Mouse (Mus musculus): Measurements from ENCODE around the gene Rps6kb2.

Gene Rps6kb2

DNA sequence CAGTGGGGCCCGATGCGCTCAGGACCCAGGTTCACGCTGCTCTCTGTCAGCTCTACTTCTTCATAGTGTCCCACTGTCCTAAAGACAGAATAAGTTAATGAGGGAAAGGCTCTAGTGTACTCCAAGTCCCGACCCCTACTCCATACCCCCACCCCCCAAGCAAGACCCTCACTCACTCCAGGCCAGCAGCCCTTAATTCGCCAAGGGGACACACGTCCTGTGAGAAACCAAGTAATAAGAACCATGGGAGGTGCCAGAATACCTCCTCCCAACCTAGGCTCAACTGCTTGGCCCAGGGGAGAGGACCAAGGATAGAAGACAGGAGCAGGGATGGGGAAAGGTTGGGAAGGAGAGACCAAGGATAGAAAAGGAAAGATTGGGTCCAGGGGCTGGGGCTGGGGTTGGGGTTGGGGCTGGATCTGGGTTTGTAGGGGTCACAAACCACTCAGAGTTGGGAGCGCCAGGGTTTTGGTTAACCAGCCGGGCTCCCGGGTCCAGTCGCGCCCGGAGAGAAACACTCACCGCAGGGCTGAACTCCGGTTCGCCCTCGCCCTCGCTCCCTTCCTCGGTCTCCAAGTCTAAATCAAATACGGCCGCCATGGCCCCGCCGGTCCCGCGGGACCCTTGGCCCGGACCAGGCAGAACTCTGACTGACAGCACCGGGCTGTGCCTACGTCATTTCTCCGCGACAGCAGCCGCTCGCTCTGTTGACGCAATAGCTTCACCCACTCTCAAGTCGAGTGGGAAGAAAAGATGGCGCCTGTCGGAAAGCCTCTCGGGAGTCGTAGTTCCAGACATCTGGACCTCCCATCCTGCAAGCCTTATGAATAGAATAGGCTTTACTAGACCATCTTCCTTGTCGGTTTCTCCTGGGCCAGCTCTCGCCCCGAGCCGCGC is at the start of gene Rps6kb2:
Rps6kb2 (minus strand) TSS at position 709 of the 897 bp plus-strand sequence.
- DNase-seq (ENCODE audit: low read depth): peak; percentile 95

DNA sequence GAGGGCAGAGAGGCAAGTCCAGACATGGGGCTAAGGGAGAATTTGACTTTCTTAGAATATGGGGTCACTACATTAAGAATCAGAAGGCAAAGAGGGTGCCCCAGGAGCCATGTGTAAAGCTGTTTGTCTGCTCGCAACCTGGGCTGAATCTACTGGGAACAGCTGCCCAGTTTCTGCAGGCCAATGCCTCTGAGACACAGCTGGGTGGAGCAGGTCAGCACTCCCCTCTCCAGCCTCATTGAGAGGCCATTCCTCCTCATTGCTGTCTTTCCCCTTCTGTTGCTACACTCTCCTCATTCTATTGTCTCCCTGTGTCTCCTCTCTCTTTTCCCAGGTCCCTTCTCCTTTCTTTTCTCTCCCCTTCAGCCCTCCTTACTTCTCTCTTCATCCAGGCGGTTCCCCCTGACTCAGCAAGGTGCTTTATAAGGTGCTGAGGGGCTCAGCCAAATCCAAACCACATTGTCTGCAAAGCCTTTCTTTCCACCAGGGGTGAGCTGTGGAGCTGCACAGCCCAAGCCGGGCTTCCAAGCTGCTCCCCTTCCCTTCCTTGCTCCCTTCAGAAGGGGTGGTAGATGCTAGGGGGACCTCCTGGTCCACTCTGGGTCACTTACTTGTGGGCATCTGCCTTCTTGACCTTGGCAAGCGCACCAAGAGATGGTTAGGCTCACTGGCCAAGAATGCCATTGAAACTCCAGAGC is 48.9 kb upstream of the Rps6kb2 start:
- DNase-seq (ENCODE audit: low read depth): no peak

DNA sequence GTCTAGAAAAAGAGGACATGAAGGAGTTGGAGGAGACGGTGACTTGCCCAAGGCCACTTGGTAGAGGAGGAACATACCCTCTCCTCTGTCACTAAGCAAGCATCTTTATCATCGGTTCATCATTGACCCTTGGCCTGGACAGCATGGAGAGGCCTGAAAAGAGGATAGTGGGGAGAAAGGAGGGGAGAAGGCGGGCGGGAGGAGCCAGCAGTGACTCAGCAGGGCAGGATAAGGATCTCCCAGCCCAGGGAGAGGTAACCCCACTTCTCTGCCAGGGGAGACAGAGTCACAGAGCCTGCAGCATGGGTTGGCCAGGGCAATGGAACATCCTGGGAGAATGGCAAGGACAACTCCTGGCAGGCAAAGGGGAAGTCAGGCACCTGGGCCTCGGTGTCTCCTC is 45.4 kb upstream of the Rps6kb2 start:
- no peak for DNase-seq (ENCODE audit: low read depth)

DNA sequence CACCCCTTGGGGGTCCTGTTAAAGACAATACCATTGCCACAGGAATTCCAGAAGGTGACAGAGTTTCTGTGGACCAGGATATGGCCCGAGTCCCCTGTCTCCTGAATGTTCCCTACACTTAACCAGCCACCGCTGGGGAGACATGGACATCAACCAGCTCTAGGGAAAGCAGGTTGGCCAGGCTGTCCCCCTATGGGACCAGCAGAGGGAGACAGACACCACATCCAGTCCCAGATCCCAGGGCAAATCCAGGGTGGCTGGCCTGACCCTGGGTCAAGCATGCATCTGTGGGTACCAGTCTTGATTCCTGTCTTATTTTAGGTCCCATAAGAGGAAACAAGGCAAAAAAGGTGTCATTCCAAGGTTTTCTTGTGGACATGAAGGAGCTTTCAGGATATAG is 43.8 kb upstream of the Rps6kb2 start:
- DNase-seq (ENCODE audit: low read depth): peak; percentile 79

DNA sequence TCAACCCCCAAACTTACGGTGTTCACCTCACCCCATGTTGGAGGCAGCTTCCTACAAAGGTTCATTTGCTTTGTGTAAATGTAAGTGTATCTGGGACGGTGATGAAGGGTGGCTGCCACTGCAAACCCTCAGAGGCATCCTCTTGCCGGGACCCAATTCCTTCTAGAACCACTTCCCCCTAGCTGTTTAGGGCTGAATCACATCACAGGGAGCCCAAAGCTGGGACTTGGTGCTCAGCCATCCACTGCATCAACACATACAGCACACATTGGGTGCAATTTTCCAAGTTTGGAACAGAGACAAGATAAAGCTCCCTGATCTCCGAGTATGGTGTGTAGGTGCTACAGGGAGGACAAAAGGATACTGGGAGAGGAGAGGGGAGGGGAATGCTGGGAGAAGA is 41.7 kb upstream of the Rps6kb2 start:
- DNase-seq (ENCODE audit: low read depth): peak; percentile 63

DNA sequence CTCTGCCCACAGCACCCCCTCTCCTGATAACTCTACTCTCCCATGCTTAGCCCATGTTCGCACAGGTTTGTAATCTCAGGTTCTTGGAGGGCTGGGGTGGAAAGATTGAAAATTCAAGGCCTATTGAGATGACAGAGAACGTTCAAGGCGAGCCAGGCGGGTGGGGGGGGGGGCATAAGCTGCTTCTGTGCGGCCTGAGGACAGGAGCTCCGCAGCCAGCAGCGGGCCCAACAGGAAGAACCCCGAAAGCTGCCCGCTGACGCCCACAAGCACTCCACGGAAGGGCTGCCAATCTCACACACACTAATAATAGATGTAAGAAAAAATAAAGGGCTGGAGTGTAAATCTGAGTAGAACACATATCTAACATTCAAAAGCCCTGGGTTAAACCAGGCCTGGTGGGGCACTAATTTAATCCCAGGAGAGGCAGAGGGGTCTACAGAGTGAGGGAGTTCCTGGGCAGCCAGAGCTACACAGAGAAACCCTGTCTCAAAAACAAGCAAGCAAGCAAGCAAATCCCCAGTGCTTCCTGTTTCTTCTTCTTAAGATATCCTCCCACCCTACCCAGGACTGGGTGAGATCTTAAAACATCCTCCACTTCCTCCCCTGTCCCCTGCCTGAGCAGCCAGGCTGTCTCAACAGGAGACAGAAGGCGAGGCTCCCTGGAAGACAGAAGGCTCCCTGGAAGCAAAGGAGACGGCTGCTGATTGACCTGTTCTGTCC is 40.6 kb upstream of the Rps6kb2 start:
- peak; percentile 76 for DNase-seq (ENCODE audit: low read depth)

DNA sequence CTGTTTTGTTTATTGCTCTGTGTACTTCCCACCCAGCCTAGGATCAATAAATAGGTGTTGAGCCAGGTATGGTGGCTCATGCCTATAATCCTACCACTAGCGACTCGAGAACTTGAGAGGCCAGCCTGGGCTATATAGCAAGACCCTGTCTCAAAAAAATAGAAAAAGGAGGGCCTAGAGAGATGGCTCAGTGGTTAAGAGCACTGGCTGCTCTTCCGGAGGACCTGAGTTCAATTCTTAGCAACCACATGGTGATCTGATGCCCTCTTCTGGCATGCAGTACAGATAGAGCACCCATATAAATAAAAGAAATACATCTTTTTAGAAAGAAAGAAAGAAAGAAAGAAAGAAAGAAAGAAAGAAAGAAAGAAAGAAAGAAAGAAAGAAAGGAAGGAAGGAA is 40.0 kb upstream of the Rps6kb2 start:
- DNase-seq (ENCODE audit: low read depth): peak; percentile 71

DNA sequence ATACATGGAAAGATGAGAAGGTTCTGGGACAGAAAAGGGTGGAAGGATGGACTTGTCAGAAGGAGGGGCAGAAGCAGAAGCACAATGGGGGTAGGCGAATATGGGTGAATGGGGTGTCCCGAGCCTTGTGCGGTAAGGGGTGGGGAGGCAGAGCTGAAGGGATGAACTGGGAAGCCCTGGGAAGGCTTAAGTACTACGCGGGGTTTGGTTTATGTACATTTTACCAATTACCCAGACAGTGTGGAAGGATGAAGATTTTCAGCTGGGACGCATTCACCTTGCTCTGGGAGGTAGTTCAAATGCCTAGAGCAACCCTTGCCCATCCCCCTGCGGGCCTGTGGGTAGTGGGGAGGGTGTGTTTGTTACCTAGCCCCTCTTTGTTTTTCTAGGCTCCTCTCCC is 39.0 kb upstream of the Rps6kb2 start:
- no peak for DNase-seq (ENCODE audit: low read depth)

DNA sequence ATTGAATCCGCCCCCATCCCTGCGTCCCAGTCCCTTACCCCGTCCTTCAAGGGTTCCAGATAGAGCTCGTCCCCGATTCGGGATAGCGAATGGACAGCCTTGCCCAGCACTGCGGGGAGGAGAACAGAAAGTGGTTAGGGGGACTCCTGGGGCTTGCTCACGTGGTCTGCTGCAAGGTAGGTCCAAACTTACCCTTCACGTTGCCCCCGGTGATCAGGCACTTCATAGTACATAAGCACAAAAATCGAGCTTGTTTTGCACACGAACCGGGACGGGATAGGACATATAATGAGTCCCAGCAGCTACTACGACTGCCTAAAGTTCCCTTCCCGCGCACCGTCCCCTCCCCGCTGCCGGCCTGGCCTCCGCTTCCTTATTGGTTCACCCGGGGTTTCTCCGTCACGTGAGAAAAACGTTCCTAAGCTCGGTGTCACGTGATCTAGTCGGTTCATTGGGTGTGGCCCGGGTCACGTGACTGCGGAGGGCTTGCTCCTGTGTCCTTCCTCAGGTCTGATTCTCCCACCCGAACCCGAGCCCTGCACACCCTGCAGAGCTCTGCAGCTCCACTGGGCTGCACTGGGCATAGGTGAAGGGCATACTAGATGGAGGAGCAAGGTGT is 38.2 kb upstream of the Rps6kb2 start, which contains the start of gene Rad9a:
Rad9a (minus strand) TSS at position 372 of the 619 bp plus-strand sequence.
- peak; percentile 94 for DNase-seq (ENCODE audit: low read depth)

DNA sequence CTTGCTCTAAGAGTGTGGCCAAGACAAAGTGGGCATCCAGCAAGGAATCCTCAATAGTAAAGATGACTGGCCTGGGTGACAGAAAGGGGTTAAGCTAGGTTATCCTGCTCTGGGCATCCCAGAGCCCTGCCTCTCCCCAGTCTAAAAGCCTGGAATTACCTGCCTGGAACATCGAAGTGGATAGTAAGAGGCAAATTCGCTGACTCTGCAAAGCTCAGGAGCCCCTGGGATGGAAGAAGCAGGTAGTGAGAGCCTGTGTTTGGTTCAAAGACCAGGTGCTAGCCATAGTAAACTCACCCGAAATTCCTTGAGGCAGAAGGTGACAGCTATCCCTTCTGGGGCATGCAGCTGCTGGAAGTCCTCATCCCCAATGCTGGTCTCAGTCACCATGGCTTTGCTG is 34.0 kb upstream of the Rps6kb2 start:
- no peak for DNase-seq (ENCODE audit: low read depth)

DNA sequence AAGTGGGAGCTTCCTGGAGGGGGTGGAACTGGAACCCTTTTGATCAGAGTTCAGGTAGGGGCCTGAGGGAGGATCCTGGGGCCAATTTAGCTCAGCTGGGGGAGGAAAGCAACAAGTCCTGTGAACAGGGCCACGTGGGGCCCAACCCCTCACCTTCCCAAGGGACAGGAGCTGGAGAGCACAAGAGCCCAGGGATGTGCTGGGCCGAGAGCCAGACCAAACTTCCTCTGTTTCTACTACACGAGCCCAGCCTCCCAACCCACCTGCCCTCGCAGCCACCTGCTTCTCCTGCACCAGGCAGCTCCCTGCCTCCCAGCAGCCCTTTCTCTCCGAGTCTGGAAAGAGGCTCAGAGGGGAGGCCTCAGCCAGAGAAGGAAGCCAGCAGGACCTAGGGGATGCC is 33.4 kb upstream of the Rps6kb2 start:
- DNase-seq (ENCODE audit: low read depth): no peak

DNA sequence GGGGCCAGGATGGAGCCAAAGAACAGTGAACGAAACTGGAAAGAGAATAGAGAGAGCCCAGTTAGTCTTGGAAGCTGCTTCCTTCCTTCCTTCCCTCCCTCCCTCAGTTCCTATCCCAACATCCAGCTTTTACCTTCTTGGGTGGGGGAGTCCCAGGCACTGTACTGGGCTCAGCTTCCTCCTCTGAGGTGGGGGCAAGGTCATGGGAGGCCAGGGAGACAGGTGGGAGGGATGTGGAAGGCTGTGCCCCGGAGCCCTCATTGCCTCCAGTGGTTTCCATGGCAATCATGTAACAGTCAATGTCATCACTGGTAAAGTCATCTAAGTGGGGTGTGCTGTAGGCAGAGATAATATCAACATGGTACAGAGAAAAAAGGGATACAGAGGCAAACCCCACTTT is 32.9 kb upstream of the Rps6kb2 start:
- no peak for DNase-seq (ENCODE audit: low read depth)

DNA sequence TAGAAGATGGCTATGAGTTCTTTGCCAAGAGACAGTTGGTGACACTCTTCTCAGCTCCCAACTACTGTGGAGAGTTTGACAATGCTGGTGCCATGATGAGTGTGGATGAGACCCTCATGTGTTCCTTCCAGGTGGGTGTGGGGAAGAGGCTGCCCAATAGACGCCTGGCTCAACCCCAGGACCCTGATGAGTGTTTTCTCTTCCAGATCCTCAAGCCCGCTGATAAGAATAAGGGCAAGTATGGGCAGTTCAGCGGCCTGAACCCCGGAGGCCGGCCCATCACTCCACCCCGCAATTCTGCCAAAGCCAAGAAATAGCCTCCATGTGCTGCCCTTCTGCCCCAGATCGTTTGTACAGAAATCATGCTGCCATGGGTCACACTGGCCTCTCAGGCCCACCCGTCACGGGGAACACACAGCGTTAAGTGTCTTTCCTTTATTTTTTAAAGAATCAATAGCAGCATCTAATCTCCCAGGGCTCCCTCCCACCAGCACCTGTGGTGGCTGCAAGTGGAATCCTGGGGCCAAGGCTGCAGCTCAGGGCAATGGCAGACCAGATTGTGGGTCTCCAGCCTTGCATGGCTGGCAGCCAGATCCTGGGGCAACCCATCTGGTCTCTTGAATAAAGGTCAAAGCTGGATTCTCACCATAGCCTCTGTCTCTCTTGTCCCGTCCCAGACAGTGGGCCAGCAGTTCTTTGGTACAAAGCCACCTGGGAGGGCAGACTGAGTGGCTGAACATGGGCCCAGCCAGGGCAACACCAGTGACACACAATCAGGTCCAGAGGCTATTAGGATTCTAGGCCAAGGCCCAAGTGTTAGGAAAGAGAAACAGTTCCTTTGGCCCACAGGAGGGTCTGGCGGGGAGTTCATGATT is 31.9 kb upstream of the Rps6kb2 start:
- DNase-seq (ENCODE audit: low read depth): no peak

DNA sequence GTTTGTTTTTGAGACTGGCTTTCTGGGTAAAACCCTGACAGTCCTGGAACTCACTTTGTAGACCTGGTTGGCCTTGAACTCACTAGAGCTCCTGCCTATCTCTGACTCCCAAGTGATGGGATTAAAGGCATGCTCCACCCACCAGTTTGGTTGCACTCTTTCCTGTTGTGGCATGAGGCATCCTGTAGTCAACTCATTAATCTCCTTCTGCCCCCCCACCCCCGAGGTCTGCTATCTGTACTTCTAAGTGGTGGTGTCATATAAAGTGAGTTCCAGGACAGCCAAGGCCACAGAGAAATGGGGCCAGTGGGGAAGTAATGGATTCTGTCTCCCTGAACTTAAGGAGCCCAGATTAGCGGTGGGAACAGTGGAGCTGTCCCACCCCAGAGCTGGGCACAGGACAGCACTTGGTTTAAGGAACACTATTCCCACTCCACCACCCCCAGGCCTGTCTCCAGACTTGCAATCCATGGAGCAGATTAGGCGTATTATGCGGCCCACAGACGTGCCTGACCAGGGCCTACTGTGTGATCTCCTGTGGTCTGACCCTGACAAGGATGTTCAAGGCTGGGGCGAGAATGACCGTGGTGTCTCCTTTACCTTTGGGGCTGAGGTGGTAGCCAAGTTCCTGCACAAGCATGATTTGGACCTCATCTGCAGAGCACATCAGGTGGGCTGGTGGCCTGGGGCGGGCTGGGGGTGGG is 31.0 kb upstream of the Rps6kb2 start:
- peak; percentile 44 for DNase-seq (ENCODE audit: low read depth)

DNA sequence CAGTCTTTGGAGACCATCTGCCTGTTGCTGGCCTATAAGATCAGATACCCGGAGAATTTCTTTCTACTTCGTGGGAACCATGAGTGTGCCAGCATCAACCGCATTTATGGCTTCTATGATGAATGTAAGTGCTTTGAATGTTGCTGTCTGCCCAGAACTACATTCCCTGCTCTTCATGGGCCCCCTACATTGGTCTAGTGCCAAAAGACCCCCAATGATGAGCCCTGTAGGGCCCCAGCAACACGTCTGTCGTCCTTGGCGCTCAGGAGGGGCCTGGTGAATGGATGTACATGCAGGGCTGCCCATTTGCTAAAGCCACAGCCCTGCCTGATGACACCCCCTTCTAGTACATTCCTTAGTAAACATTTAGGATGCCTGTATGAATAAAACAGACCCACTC is 30.0 kb upstream of the Rps6kb2 start:
- DNase-seq (ENCODE audit: low read depth): no peak

DNA sequence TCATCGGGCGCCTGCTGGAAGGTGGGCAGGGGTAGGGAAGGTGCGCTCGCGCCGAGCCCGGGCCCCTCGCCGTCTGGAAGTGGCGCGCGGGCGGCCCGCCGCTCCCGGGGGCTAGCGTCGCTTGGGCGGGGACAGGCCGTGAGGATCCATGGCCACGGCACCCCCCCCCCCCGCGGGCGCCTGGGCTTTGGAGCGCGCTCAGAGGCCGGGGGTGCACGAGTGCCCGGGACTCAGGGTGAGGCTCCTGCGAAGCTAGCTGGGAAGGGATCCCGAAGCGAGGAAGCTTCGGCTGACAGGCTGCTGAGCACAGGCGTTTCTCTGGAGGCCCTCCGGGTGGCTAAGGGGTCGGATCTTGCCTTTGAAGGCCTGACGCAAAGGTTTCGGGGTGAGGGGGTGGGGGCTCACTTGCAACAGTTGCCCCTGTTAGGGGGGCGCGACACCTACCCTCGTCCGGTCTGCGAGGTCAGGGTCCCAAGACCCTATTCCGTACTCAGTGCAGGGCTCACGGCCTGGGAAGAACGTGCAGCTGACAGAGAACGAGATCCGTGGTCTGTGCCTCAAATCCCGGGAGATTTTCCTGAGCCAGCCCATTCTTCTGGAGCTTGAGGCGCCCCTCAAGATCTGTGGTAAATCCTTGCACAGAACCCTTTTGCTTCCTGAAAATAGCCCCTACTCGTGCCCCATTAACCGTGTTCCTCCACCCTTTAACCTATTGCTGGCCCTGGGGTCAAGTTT is 29.3 kb upstream of the Rps6kb2 start:
- DNase-seq (ENCODE audit: low read depth): no peak

DNA sequence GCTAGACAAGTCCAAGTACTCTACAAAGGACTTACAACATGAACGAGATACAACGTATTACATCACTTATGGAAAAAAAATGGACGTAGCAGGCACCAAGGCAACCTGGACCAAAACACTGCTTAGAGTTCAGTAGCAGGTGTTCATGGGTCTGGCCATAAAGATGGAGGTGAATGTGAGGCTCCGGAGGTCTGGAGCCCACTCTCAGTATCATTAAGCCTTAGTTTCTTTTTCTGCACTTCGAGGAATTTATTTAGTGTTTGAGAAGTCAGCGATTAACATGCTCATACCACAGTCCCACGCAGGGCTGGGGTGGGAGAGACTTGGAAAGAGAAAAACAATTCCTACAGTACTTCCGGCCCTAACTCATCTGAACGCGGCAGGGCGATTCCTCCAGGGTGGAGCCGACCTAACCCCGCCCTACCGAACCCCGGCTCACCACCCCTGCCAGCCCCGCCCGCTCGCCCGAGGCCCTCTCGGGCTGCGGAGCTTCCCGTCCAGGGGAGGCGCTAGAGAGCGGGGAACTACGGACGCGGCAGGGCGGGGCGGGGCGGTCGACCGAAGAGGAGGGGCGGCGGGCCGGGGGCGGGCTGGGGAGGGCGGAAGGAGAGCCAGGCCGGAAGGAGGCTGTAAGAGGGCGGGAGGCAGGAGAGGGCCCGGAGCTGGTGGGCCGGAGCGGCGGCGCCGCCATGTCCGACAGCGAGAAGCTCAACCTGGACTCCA is 28.5 kb upstream of the Rps6kb2 start, which contains the start of gene Ppp1ca:
Ppp1ca (plus strand) TSS at position 538 of the 723 bp plus-strand sequence.
- peak; percentile 97 for DNase-seq (ENCODE audit: low read depth)

DNA sequence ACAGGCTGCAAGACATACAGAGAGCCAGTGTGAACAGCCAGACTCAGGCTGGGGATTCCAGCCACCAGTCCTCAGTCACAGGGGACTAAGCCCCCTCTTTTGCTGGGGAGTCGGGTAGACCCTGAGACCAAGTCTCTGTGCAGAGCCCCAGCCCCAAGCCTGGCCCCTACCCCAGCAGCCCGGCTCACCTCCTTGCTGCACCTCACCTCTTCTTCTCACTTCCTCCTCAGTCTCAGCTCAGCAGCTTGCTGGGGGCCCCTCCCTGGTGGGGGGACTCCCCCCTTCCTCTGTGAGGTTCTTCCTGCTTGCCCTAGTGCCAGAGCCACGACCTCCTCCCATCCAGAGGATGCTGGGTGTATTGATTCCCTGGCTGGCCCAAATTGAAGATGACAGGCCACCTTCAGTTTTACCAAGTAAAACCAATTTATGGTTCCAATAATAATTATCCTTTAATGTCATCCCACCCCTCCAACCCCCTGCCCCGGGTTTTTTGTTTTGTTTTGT is 27.7 kb upstream of the Rps6kb2 start, which contains the start of gene Tbc1d10c:
Tbc1d10c (minus strand) TSS at position 454 of the 504 bp plus-strand sequence.
- peak; percentile 86 for DNase-seq (ENCODE audit: low read depth)

Data from naive thymus-derived CD4-positive, alpha-beta T cell, adult 2 months (primary cell).